Mouse (Mus musculus): Measurements from ENCODE around the gene Prim1. TPM values are rescaled to one million over a fixed set of nuclear protein-coding genes. Genes with fewer than 3 reads are reported as not detected.

Gene Prim1
- total RNA-seq, 2 experiments from 2014 or later: 5.0 to 6.5 TPM

Other genes with a start within 250 kb of the Prim1 start
- under 1 TPM in 1 of 2 experiments, not detected in 1; 0.56 TPM for gene Rdh9, start 238.8 kb upstream of the Prim1 start, total RNA-seq (2021)
- gene Rdh16, start 214.0 kb upstream of the Prim1 start, total RNA-seq (2021): under 1 TPM in 1 of 2 experiments, not detected in 1; 0.09 TPM
- not detected for gene Rdh19, start 165.2 kb upstream of the Prim1 start, total RNA-seq (2021)
- gene Rdh16f2, start 148.7 kb upstream of the Prim1 start, total RNA-seq (2021): not detected
- gene Rdh7, start 126.4 kb upstream of the Prim1 start, total RNA-seq (2021): under 1 TPM in 1 of 2 experiments, not detected in 1; 0.23 TPM
- not detected for gene Sdr9c7, start 116.7 kb upstream of the Prim1 start, total RNA-seq (2021)
- not detected for gene Hsd17b6, start 7.6 kb upstream of the Prim1 start, total RNA-seq (2021)
- gene Naca, start 20.4 kb downstream of the Prim1 start, total RNA-seq (2021): 100 to 1,000 TPM; 517 to 566 TPM
- gene Ptges3, start 43.8 kb downstream of the Prim1 start, total RNA-seq (2021): 10 to 100 TPM; 76.1 to 84.5 TPM
- gene Atp5b, start 68.1 kb downstream of the Prim1 start, total RNA-seq (2021): 1,000 to 10,000 TPM; 3,585 to 4,036 TPM
- gene Baz2a, start 76.4 kb downstream of the Prim1 start, total RNA-seq (2021): 10 to 100 TPM; 16.1 to 22.7 TPM
- 10 to 100 TPM; 64.2 to 65.3 TPM for gene Rbms2, start 165.1 kb downstream of the Prim1 start, total RNA-seq (2021)
- gene Gls2, start 179.3 kb downstream of the Prim1 start, total RNA-seq (2021): 1 to 10 TPM; 1.1 to 1.4 TPM
- gene Spryd4, start 196.6 kb downstream of the Prim1 start, total RNA-seq (2021): 10 to 100 TPM; 36.9 to 37.7 TPM
- not detected for gene Mip, start 210.7 kb downstream of the Prim1 start, total RNA-seq (2021)
- 1 to 10 TPM; 7.5 to 8.8 TPM for gene Timeless, start 216.9 kb downstream of the Prim1 start, total RNA-seq (2021)
- under 1 TPM; 0.14 to 0.20 TPM for gene Apon, start 238.9 kb downstream of the Prim1 start, total RNA-seq (2021)